Mouse (Mus musculus) myocyte (in vitro differentiated cells): ENCODE results near the gene Cfap99. TPM values are rescaled to one million over a fixed set of nuclear protein-coding genes. Genes with fewer than 3 reads are reported as not detected.

Experiments
- H3K27me3 ChIP-seq: one replicate; pipeline ENCODE4 v1.6.1; 2011; ENCODE audit not compliant: control insufficient read depth, insufficient read depth, insufficient read length
- H3K36me3 ChIP-seq: one replicate; pipeline ENCODE4 v1.6.1; 2011; ENCODE audit not compliant: control insufficient read depth, insufficient read depth
- H3K4me2 ChIP-seq: one replicate; pipeline ENCODE4 v1.6.1; 2011; ENCODE audit warnings: low read depth, control low read depth
- H3K4me3 ChIP-seq: one replicate; pipeline ENCODE4 v1.5.1; 2011; ENCODE audit warnings: mild to moderate bottlenecking, control low read depth, moderate library complexity
- H3K79me2 ChIP-seq: one replicate; pipeline ENCODE4 v1.6.1; 2011; ENCODE audit not compliant: control insufficient read depth, insufficient read depth
- H3ac ChIP-seq: one replicate; pipeline ENCODE4 v1.6.1; 2011; ENCODE audit not compliant: control insufficient read depth, insufficient read length
- CEBPB ChIP-seq: IDR thresholded peaks from 2 replicates; pipeline ENCODE4 v1.6.1; 2011; ENCODE audit warnings: mild to moderate bottlenecking, moderate library complexity; ENCODE audit not compliant: poor library complexity, insufficient read depth, severe bottlenecking
- E2F4 ChIP-seq: IDR thresholded peaks from one replicate; pipeline ENCODE4 v1.6.1; 2011; ENCODE audit warnings: mild to moderate bottlenecking, control low read depth, moderate library complexity; ENCODE audit not compliant: insufficient read depth
- MAX ChIP-seq: IDR thresholded peaks from one replicate; pipeline ENCODE4 v1.6.1; 2011; ENCODE audit warnings: low read depth, mild to moderate bottlenecking, control low read depth
- MYOD1 ChIP-seq, 3 experiments: IDR thresholded peaks; one replicate each; pipeline ENCODE4 v1.6.1; 2011; ENCODE audit warnings: control low read depth in 2 of 3, low read depth in 2 of 3, mild to moderate bottlenecking in 2 of 3, moderate library complexity in 1 of 3; ENCODE audit not compliant: insufficient read length in 2 of 3, control insufficient read depth in 1 of 3
- MYOG ChIP-seq, 3 experiments: IDR thresholded peaks; one replicate each; pipeline ENCODE4 v1.6.1; 2011; ENCODE audit warnings: control low read depth in 2 of 3, low read depth in 2 of 3, mild to moderate bottlenecking in 2 of 3; ENCODE audit not compliant: insufficient read length in 2 of 3, control insufficient read depth in 1 of 3, insufficient read depth in 1 of 3
- POLR2A ChIP-seq: IDR thresholded peaks from one replicate; pipeline ENCODE4 v1.6.1; 2011; ENCODE audit warnings: low read depth, mild to moderate bottlenecking, control low read depth, moderate library complexity; ENCODE audit not compliant: insufficient read length
- POLR2AphosphoS2 ChIP-seq: IDR thresholded peaks from one replicate; pipeline ENCODE4 v1.6.1; 2011; ENCODE audit warnings: low read depth, control low read depth; ENCODE audit not compliant: insufficient read length
- REST ChIP-seq: IDR thresholded peaks from one replicate; pipeline ENCODE4 v1.6.1; 2011; ENCODE audit warnings: mild to moderate bottlenecking, control low read depth, moderate library complexity; ENCODE audit not compliant: insufficient read depth, insufficient read length
- SRF ChIP-seq: IDR thresholded peaks from one replicate; pipeline ENCODE4 v1.6.1; 2011; ENCODE audit warnings: low read depth; ENCODE audit not compliant: control insufficient read depth, insufficient read length
- TCF12 ChIP-seq: IDR thresholded peaks from one replicate; pipeline ENCODE4 v1.6.1; 2011; ENCODE audit warnings: mild to moderate bottlenecking, control low read depth; ENCODE audit not compliant: poor library complexity, insufficient read depth, severe bottlenecking
- TCF3 ChIP-seq: IDR thresholded peaks from one replicate; pipeline ENCODE4 v1.6.1; 2011; ENCODE audit warnings: low read depth, control low read depth; ENCODE audit not compliant: insufficient read length
- USF1 ChIP-seq: IDR thresholded peaks from one replicate; pipeline ENCODE4 v1.6.1; 2011; ENCODE audit warnings: low read depth, mild to moderate bottlenecking, control low read depth, moderate library complexity
- polyA plus RNA-seq: library from polyadenylated mRNA; unstranded; fragments of >200 nt; fragmentation: generic; extraction: Trizol; gene quantifications from one replicate; pipeline ENCODE4 v1.2.1, GENCODE M21; 2012; ENCODE audit warnings: missing spikeins

The Cfap99 gene
- polyA plus RNA-seq, 1 experiment = 0.02 TPM

DNA sequence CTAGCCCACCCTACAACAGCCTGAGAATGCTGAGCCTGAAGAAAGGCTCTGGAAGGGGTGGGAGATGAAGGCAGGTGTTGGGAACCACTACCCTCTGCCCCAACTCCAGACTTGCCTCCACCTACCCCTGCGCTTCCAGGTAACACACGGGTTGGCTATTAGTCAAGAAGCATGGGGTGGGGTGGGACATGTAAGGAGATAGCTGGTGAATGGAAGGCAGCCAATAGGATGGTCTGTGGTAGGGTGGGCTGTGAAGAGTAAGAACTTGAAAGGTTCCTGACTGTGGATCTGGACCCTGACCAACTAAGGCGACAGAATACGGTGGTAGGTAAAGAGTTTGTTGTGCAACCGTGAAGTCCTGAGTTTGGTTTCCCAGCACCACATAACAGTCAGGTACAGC lies 5.0 kb upstream of the Cfap99 start:
- Histone ChIP-seq H3K79me2 (no peaks in the 10 kb centered on the region), H3K4me2 (no peak overlapping the region), H3K36me3 (no peaks in the 10 kb centered on the region), H3K27me3 (peaks cover 56% of the 10 kb centered on the region), H3K4me3 (no peak overlapping the region), H3ac (no peak overlapping the region)
- TF ChIP-seq POLR2A (no peak), TCF3 (no peak), REST (no peak), MYOD1 (IDR thresholded peaks at IDR 0.05; ENCODE audit: control insufficient read depth in 1 of 3, insufficient read length in 2 of 3, low read depth in 2 of 3) (no peak), E2F4 (no peak), MYOG (IDR thresholded peaks at IDR 0.05; ENCODE audit: control insufficient read depth in 1 of 3, insufficient read depth in 1 of 3, insufficient read length in 2 of 3, low read depth in 2 of 3) (no peak)

DNA sequence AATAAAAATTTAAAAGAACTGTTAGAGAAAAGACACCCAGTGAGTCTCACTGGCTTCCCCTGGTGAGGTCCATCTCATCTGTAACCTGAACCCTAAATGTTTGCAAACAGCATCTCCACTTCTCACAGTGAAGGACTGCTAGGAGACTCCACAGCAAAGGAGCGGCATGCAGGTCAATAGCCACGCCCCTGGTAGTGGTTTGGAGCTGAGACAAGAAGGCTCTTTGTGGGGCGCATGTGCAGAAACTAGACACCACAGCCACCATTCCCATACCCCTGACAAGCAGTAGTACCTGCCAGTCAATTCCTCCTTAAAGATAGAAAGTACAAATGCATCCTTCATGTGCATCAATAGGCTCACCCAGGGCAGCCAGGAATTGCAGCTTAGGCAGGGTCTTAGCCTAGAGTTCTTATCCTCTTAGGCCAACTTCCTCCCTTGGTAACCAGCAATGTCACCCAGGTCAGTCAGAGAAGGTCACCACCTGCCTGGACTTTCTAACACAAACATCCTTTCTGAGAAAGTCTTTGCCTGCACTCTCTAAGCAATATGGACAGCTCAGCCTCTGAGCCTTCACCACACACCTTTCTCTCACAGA lies 4.1 kb upstream of the Cfap99 start:
- Histone ChIP-seq H3K36me3 (no peaks in the 10 kb centered on the region), H3K27me3 (peaks cover 65% of the 10 kb centered on the region), H3K79me2 (no peaks in the 10 kb centered on the region), H3K4me2 (no peak overlapping the region), H3ac (no peak overlapping the region), H3K4me3 (no peak overlapping the region)
- no peak for TF ChIP-seq MAX
- TF ChIP-seq MYOG (IDR thresholded peaks at IDR 0.05; ENCODE audit: control insufficient read depth in 1 of 3, insufficient read depth in 1 of 3, insufficient read length in 2 of 3, low read depth in 2 of 3) = no peak
- no peak for TF ChIP-seq POLR2AphosphoS2
- TF ChIP-seq E2F4 = no peak
- TF ChIP-seq POLR2A = no peak
- no peak for TF ChIP-seq TCF12
- TF ChIP-seq MYOD1 (IDR thresholded peaks at IDR 0.05; ENCODE audit: control insufficient read depth in 1 of 3, insufficient read length in 2 of 3, low read depth in 2 of 3) = no peak
- no peak for TF ChIP-seq TCF3
- no peak for TF ChIP-seq USF1
- TF ChIP-seq SRF = no peak
- no peak for TF ChIP-seq CEBPB
- TF ChIP-seq REST = no peak

DNA sequence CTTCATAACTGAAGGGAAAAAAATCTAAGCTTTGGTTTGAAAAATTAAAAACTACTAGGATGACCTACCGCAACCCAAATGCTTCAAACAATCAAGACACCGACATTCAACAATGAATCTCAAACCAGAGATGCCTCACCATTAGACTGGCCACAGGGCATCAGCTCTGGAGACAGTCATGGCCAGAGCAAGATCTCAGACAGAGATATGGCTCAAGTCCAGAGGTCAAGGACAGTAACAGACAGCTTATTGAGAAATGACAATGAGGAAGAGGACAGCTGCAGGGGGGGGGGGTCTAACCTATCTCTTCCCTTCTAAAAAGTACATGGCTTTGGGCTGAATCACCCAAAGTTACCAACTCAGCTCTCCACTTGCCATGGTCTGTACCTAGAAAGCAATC lies 3.1 kb upstream of the Cfap99 start:
- Histone ChIP-seq H3K79me2 (no peaks in the 10 kb centered on the region), H3K4me3 (no peak overlapping the region), H3ac (no peak overlapping the region), H3K27me3 (peaks cover 63% of the 10 kb centered on the region), H3K36me3 (no peaks in the 10 kb centered on the region), H3K4me2 (no peak overlapping the region)
- TF ChIP-seq MAX = no peak
- no peak for TF ChIP-seq E2F4
- TF ChIP-seq REST = no peak
- no peak for TF ChIP-seq MYOD1 (IDR thresholded peaks at IDR 0.05; ENCODE audit: control insufficient read depth in 1 of 3, insufficient read length in 2 of 3, low read depth in 2 of 3)
- no peak for TF ChIP-seq POLR2AphosphoS2
- TF ChIP-seq POLR2A = no peak
- TF ChIP-seq TCF12 = no peak

DNA sequence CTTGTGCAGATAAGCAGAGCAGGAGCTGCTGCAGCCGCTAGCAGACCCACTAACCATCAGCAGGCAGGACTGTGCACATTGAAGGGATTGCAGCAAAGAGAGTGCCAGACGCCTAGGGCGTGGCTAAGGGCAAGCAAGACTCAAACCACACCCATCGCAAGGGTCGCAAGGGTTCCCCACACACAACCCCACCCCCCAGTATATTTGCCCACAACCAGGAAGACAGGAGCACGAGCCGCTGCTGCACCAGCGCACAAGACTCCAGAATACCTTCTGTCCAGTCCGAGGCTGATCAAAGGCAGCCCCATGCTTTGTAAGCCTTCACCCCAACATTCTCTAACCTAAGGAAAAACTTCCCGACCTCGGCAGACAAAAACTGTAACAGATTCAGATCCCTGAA lies 1.9 kb upstream of the Cfap99 start:
- Histone ChIP-seq H3K4me2 (no peak overlapping the region), H3K36me3 (no peaks in the 10 kb centered on the region), H3ac (no peak overlapping the region), H3K4me3 (no peak overlapping the region), H3K79me2 (no peaks in the 10 kb centered on the region), H3K27me3 (peaks cover 70% of the 10 kb centered on the region)
- TF ChIP-seq E2F4 (no peak), CEBPB (no peak), POLR2A (no peak), MAX (no peak), MYOG (IDR thresholded peaks at IDR 0.05; ENCODE audit: control insufficient read depth in 1 of 3, insufficient read depth in 1 of 3, insufficient read length in 2 of 3, low read depth in 2 of 3) (no peak), MYOD1 (IDR thresholded peaks at IDR 0.05; ENCODE audit: control insufficient read depth in 1 of 3, insufficient read length in 2 of 3, low read depth in 2 of 3) (no peak), TCF3 (no peak), TCF12 (no peak), USF1 (no peak), POLR2AphosphoS2 (no peak), SRF (no peak), REST (no peak)

DNA sequence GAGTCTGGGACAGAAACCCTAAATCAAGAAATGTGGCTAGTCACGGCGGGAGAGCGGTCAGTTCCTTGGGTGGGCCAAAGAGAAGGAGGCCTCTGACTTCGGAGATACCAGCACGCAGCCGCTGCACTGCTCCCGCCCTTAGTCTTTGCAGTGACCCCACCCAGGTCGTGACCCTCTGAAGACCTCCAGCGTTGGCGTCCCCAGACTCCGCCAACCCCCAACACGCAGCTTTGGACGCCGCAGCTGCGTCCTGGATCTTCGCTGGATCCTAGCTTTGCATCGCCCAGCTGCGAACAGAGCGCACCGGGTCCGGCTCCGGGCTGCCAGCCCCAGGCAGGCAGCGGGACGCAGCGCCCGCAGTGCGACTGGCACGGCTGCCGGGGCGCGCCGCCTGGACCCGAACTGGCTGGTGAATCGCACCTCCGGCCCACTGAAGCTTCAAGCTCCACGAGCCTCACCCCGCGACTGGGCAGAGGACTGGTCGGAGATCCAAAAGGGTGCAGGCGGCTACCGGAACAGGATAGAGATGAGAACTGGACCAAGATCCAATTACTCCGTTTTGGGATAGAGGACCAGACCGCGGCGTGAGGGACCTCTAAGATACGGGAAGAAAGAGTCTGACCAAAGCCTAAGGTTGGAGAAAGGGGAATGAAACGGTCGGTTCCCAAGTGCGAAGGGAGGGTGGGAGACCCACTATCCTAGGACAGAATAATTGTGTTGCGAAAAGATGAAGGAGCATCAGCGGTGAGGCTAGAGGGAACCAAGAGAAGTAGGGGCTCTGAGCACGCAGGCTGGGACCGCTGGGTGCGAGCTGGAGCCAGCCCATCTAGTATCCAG lies 1.2 kb upstream of the Cfap99 start:
- TF ChIP-seq TCF12 (no peak), MYOG (IDR thresholded peaks at IDR 0.05; ENCODE audit: control insufficient read depth in 1 of 3, insufficient read depth in 1 of 3, insufficient read length in 2 of 3, low read depth in 2 of 3) (no peak), REST (no peak), E2F4 (no peak), POLR2A (no peak), MAX (no peak), USF1 (no peak), SRF (no peak), MYOD1 (IDR thresholded peaks at IDR 0.05; ENCODE audit: control insufficient read depth in 1 of 3, insufficient read length in 2 of 3, low read depth in 2 of 3) (no peak), CEBPB (no peak), POLR2AphosphoS2 (no peak), TCF3 (no peak)
- H3ac ChIP-seq = no peak overlapping the region
- no peak overlapping the region for H3K4me3 ChIP-seq
- peak overlapping the region; percentile 5 for H3K4me2 ChIP-seq
- H3K27me3 ChIP-seq = peaks cover 70% of the 10 kb centered on the region
- H3K36me3 ChIP-seq = no peaks in the 10 kb centered on the region
- H3K79me2 ChIP-seq = no peaks in the 10 kb centered on the region
